Mouse (Mus musculus) forebrain, postnatal 0 days (tissue): Measurements from ENCODE around the gene Ociad1. TPM values are rescaled to one million over a fixed set of nuclear protein-coding genes. Genes with fewer than 3 reads are reported as not detected.
"Not testable (repeated sequence)": the region's sequence is repeated elsewhere in the genome, so short reads cannot be mapped to it uniquely, and the experiment has no call there.

ENCODE experiments used
- ATAC-seq: fragments of 200-750 bp; cut with Nextera tagmentation; 2 replicates; pipeline ENCODE4 v1.8.0; 2017; ENCODE audit warnings: mild to moderate bottlenecking, moderate library complexity
- DNase-seq: peaks from one replicate; pipeline ENCODE4 v3.0.0-alpha.2; 2015
- H3K27ac ChIP-seq: fragments of 300-500 bp; sonication (generic); 2 replicates; pipeline ENCODE4 v1.5.1; 2014; ENCODE audit warnings: low read depth, mild to moderate bottlenecking, antibody characterized with exemption, low read length, moderate library complexity, mixed read lengths
- H3K27me3 ChIP-seq: fragments of 300-500 bp; sonication (generic); 2 replicates; pipeline ENCODE4 v1.6.1; 2014; ENCODE audit warnings: mild to moderate bottlenecking, low read length, mixed read lengths; ENCODE audit not compliant: insufficient read depth
- H3K36me3 ChIP-seq: fragments of 300-500 bp; sonication (generic); 2 replicates; pipeline ENCODE4 v1.6.1; 2014; ENCODE audit warnings: mild to moderate bottlenecking, moderate library complexity; ENCODE audit not compliant: insufficient read depth
- H3K4me1 ChIP-seq: fragments of 300-500 bp; sonication (generic); 2 replicates; pipeline ENCODE4 v1.6.1; 2014; ENCODE audit warnings: antibody characterized with exemption; ENCODE audit not compliant: insufficient read depth
- H3K4me2 ChIP-seq: fragments of 300-500 bp; sonication (generic); 2 replicates; pipeline ENCODE4 v1.6.1; 2014; ENCODE audit warnings: low read depth, mild to moderate bottlenecking, moderate library complexity
- H3K4me3 ChIP-seq: fragments of 300-500 bp; sonication (generic); 2 replicates; pipeline ENCODE4 v1.5.1; 2014; ENCODE audit warnings: low read depth, low read length, mixed read lengths
- H3K9ac ChIP-seq: fragments of 300-500 bp; sonication (generic); 2 replicates; pipeline ENCODE4 v1.6.1; 2014; ENCODE audit warnings: mild to moderate bottlenecking
- H3K9me3 ChIP-seq: fragments of 300-500 bp; sonication (generic); 2 replicates; pipeline ENCODE4 v1.6.1; 2016; ENCODE audit warnings: low read length
- CTCF ChIP-seq: sonication (generic); IDR thresholded peaks from 2 replicates; pipeline ENCODE4 v1.5.1; 2016; ENCODE audit warnings: antibody characterized with exemption, control low read depth, low read depth
- WGBS: fragments of 180-500 bp; shearing (Covaris S2); extraction: QIAGEN DNeasy Blood & Tissue Kit; methylation state at CpG from one replicate; pipeline ENCODE4 v1.1.7; 2014; 5-methylcytosine and 5-hydroxymethylcytosine counted together
- polyA plus RNA-seq: library from polyadenylated mRNA; unstranded; fragments of >200 nt; fragmentation: Nextera tagmentation; extraction: Ambion mirVana; gene quantifications from 2 replicates; pipeline ENCODE4 v1.2.1, GENCODE M21; 2015
- total RNA-seq: library from RNA; depleted of rRNA; stranded (reverse); fragments of >200 nt; gene quantifications from 2 replicates; pipeline ENCODE4 v1.2.3, GENCODE M21; 2014

Gene Ociad1
- total and polyA plus RNA-seq, 2 experiments from 2014 or later, result 237 to 379 TPM

- H3K9ac ChIP-seq, result no peak overlapping the region
- DNase-seq, result no peak
- no peak overlapping the region for H3K27ac ChIP-seq
- H3K4me1 ChIP-seq, result no peaks in the 10 kb centered on the region
- TF ChIP-seq CTCF, result no peak
- H3K4me2 ChIP-seq, result no peak overlapping the region
- H3K9me3 ChIP-seq, result no peaks in the 10 kb centered on the region
- no peak for ATAC-seq
- H3K36me3 ChIP-seq, result peaks cover 63% of the 10 kb centered on the region
- WGBS, result 92% methylated on average over 10 of the region's 10 CpGs
- H3K27me3 ChIP-seq, result no peaks in the 10 kb centered on the region
- no peak overlapping the region for H3K4me3 ChIP-seq
Observed at GRCm38 (mm10) chr5:73313591-73313990, 21.0 kb downstream of the Ociad1 start.

DNA sequence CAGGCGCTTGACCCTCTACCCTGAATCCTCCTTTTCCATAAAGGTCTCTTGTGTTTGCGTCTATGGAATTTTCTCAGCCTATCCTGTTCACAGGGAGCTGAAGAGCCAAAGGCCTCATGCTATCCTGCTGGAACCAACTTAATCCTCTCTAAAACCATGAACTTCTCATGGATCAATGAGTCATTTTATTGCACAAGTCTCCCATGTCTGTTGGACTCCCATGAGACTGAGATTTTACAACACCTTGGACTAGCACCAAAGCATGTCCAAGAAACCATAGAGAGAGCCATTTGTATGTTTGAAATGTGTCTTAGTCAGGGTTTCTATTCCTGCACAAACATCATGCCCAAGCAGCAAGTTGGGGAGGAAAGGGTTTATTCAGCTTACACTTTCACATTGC lies 22.1 kb downstream of the Ociad1 start:
- Histone ChIP-seq H3K4me3 (no peak overlapping the region), H3K9me3 (no peaks in the 10 kb centered on the region), H3K27ac (no peak overlapping the region), H3K4me2 (no peak overlapping the region), H3K4me1 (no peaks in the 10 kb centered on the region), H3K36me3 (peaks cover 56% of the 10 kb centered on the region), H3K9ac (no peak overlapping the region), H3K27me3 (no peaks in the 10 kb centered on the region)
- no peak for TF ChIP-seq CTCF
- ATAC-seq (no peak), DNase-seq (no peak)
- 95% methylated on average over 2 of the region's 2 CpGs for WGBS

- TF ChIP-seq CTCF, result no peak
- no peaks in the 10 kb centered on the region for H3K4me1 ChIP-seq
- no peak for DNase-seq
- no peak for ATAC-seq
- no peaks in the 10 kb centered on the region for H3K9me3 ChIP-seq
- H3K36me3 ChIP-seq, result peaks cover 27% of the 10 kb centered on the region
- no peak overlapping the region for H3K9ac ChIP-seq
- WGBS, result 89% methylated on average over 5 of the region's 5 CpGs
- H3K4me2 ChIP-seq, result no peak overlapping the region
- no peak overlapping the region for H3K4me3 ChIP-seq
- H3K27ac ChIP-seq, result no peak overlapping the region
- no peaks in the 10 kb centered on the region for H3K27me3 ChIP-seq
Observed at GRCm38 (mm10) chr5:73319306-73319705, 26.7 kb downstream of the Ociad1 start.

- H3K4me1 ChIP-seq, H3K27ac ChIP-seq, DNase-seq, ATAC-seq, H3K4me3 ChIP-seq, H3K4me2 ChIP-seq, H3K27me3 ChIP-seq, H3K9ac ChIP-seq, H3K9me3 ChIP-seq, H3K36me3 ChIP-seq: not testable (repeated sequence)
- 95% methylated on average over 1 of the region's 1 CpGs for WGBS
Observed at GRCm38 (mm10) chr5:73322684-73323083, 30.1 kb downstream of the Ociad1 start.

DNA sequence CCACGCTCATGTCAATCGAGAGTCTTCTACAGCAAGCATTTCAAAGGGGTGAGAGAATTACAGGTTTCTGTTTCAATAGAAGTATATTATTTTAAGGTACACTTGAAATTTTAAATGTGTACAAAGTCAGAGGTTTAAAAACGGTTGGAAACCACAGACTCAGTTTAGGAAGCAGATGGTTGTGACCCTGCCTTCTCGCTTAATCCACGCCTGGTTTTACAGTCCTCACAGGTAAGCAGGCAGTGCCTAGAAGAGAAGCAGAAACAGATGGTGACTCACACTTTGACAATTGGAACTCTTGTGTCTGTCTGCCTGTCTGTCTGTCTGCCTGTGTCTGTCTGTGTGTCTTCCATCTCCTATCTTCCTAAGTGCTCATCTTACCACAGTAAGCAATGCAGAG lies 31.0 kb downstream of the Ociad1 start:
- DNase-seq, result no peak

GRCm38 (mm10) chr5:73324526-73325170 lies 32.1 kb downstream of the Ociad1 start:
- ATAC-seq (no peak), DNase-seq (no peak)
- no peak overlapping the region for H3K4me2 ChIP-seq
- H3K4me3 ChIP-seq, result no peak overlapping the region
- no peaks in the 10 kb centered on the region for H3K4me1 ChIP-seq
- no peak for TF ChIP-seq CTCF
- H3K9me3 ChIP-seq, result no peaks in the 10 kb centered on the region
- no peaks in the 10 kb centered on the region for H3K27me3 ChIP-seq
- 91% methylated on average over 8 of the region's 8 CpGs for WGBS
- no peak overlapping the region for H3K9ac ChIP-seq
- 0 out of 2 replicates have a peak, but pooled peaks cover 3% of the 10 kb centered on the region for H3K36me3 ChIP-seq
- H3K27ac ChIP-seq, result no peak overlapping the region

More for the DNA sequence above, 31.0 kb downstream of the Ociad1 start:
- TF ChIP-seq CTCF, result no peak
- no peak overlapping the region for H3K4me2 ChIP-seq
- no peaks in the 10 kb centered on the region for H3K9me3 ChIP-seq
- H3K27me3 ChIP-seq, result no peaks in the 10 kb centered on the region
- H3K4me1 ChIP-seq, result no peaks in the 10 kb centered on the region
- no peak overlapping the region for H3K9ac ChIP-seq
- H3K27ac ChIP-seq, result no peak overlapping the region
- ATAC-seq, result no peak
- H3K4me3 ChIP-seq, result no peak overlapping the region
- 82% methylated on average over 5 of the region's 5 CpGs for WGBS
- no peaks in the 10 kb centered on the region for H3K36me3 ChIP-seq

- 0 out of 2 replicates have a peak, but pooled peaks cover 8% of the 10 kb centered on the region for H3K36me3 ChIP-seq
- no peak overlapping the region for H3K4me2 ChIP-seq
- no peak for TF ChIP-seq CTCF
- DNase-seq (no peak), ATAC-seq (no peak)
- no peak overlapping the region for H3K4me3 ChIP-seq
- no peaks in the 10 kb centered on the region for H3K9me3 ChIP-seq
- no peaks in the 10 kb centered on the region for H3K4me1 ChIP-seq
- no peak overlapping the region for H3K9ac ChIP-seq
- WGBS, result 52% methylated on average over 4 of the region's 4 CpGs
- no peak overlapping the region for H3K27ac ChIP-seq
- no peaks in the 10 kb centered on the region for H3K27me3 ChIP-seq
Observed at GRCm38 (mm10) chr5:73331002-73331401, 38.4 kb downstream of the Ociad1 start.
